Comparison of ENCODE assay signal across 18 mouse cellular contexts in genomic region chr11:70097396-70097795, GRCm38 (mm10). TPM values are rescaled to one million over a fixed set of nuclear protein-coding genes. Genes with fewer than 3 reads are reported as not detected.
"Had no signal": no experiment of that assay in that cellular context is flagged by ENCODE, and none has a peak within 500 bp of the region (broad histone marks: within the 10 kb centered on the region; RNA-seq: fewer than 3 reads in every experiment).

No protein-coding gene starts in this region.

- H3K4me3 ChIP-seq: limb, embryonic 15.5 days; liver, embryonic 13.5 days; midbrain, embryonic 10.5 days; myocyte; neural tube, embryonic 15.5 days; stomach, embryonic 15.5 days had no signal

- H3K27me3 ChIP-seq: neural tube, embryonic 15.5 days; stomach, embryonic 15.5 days had no signal

- DNase-seq: kidney, adult 11 months; kidney, postnatal 10 days; layer of hippocampus, postnatal 36 days; liver, embryonic 13.5 days; liver, postnatal 0 days; lung, postnatal 36 days; midbrain, embryonic 14.5 days; spleen, adult 18-20 months; thymus, adult 2 months; thymus, postnatal 25 days had no signal

- H3K36me3 ChIP-seq: limb, embryonic 15.5 days; midbrain, embryonic 10.5 days; neural tube, embryonic 15.5 days; stomach, embryonic 15.5 days had no signal

- H3K4me1 ChIP-seq: limb, embryonic 15.5 days; midbrain, embryonic 10.5 days; neural tube, embryonic 15.5 days; stomach, embryonic 15.5 days had no signal

- H3K9me3 ChIP-seq: limb, embryonic 15.5 days; liver, embryonic 13.5 days; midbrain, embryonic 10.5 days; neural tube, embryonic 15.5 days; stomach, embryonic 15.5 days had no signal

RNA-seq across cellular contexts. Expression of gene Asgr2, which starts 5.0 kb away (rescaled TPM):
- total RNA-seq: layer of hippocampus, postnatal 36 days; left cerebral cortex, adult 8-10 months; left cerebral cortex, postnatal 25 days had no signal

RNA-seq across cellular contexts. Expression of gene Asgr1, which starts 43.5 kb away (rescaled TPM):
- total RNA-seq: megakaryocyte progenitor cell, adult 5-6 weeks had no signal
